Mouse (Mus musculus) heart, postnatal 25 days (tissue): ENCODE measurements at regions not wholly inside any gene's neighbourhood (a gene's known extent, or its start where the extent isn't known, plus 50 kb on each side); places are given as distances from the start of the nearest gene placed in this dataset.

Source experiments
- DNase-seq: peaks from one replicate; pipeline ENCODE4 v3.0.0; 2022; ENCODE audit warnings: low spot score
- intact Hi-C: fragments of 180-260 bp; cut with DNase I; formaldehyde crosslinking; loops from one replicate; pipeline ENCODE4 v1.15.1; 2025

GRCm38 (mm10) chr19:36178828-36179251 lies 58.9 kb upstream of the Ankrd1 start:
- no peak for DNase-seq
- intact Hi-C loops = loop anchor here (5.0 kb wide), 1 partner anchor 67 kb away; no protein-coding TSS in a partner anchor

- intact Hi-C loops = loop anchor here (5.0 kb wide), 1 partner anchor 82 kb away; no protein-coding TSS in a partner anchor
- DNase-seq = no peak
Measured at GRCm38 (mm10) chr19:36180329-36180728, 60.4 kb upstream of the Ankrd1 start.

- intact Hi-C loops = loop anchor here (5.0 kb wide), 1 partner anchor 81 kb away; no protein-coding TSS in a partner anchor
- no peak for DNase-seq
Measured at GRCm38 (mm10) chr19:36181535-36181934, 61.6 kb upstream of the Ankrd1 start.

GRCm38 (mm10) chr19:36183127-36183526 lies 63.2 kb upstream of the Ankrd1 start:
- intact Hi-C loops = loop anchor here (5.0 kb wide), 1 partner anchor 79 kb away; no protein-coding TSS in a partner anchor
- DNase-seq = no peak

GRCm38 (mm10) chr19:36189662-36190061 lies 69.8 kb upstream of the Ankrd1 start:
- intact Hi-C loops = no loop called here
- no peak for DNase-seq

GRCm38 (mm10) chr19:36191641-36192040 lies 71.7 kb upstream of the Ankrd1 start:
- intact Hi-C loops = no loop called here
- no peak for DNase-seq

GRCm38 (mm10) chr19:36204269-36204668 lies 84.4 kb upstream of the Ankrd1 start:
- intact Hi-C loops = no loop called here
- DNase-seq = no peak

- DNase-seq = no peak
- intact Hi-C loops = no loop called here
Measured at GRCm38 (mm10) chr19:36204965-36205718, 85.2 kb upstream of the Ankrd1 start.

GRCm38 (mm10) chr19:36207735-36208288 lies 87.9 kb upstream of the Ankrd1 start:
- DNase-seq = no peak

GRCm38 (mm10) chr19:36208419-36208818 lies 88.5 kb upstream of the Ankrd1 start:
- DNase-seq = no peak
- intact Hi-C loops = no loop called here

More at GRCm38 (mm10) chr19:36207735-36208288, 87.9 kb upstream of the Ankrd1 start:
- intact Hi-C loops = no loop called here

GRCm38 (mm10) chr19:36213461-36213860 lies 93.6 kb upstream of the Ankrd1 start:
- intact Hi-C loops = no loop called here
- DNase-seq = no peak

- intact Hi-C loops = no loop called here
- no peak for DNase-seq
Measured at GRCm38 (mm10) chr19:36214188-36214968, 94.5 kb upstream of the Ankrd1 start.

- intact Hi-C loops = no loop called here
- no peak for DNase-seq
Measured at GRCm38 (mm10) chr19:36217177-36217576, 97.3 kb upstream of the Ankrd1 start.

GRCm38 (mm10) chr19:36217605-36218004 lies 97.7 kb upstream of the Ankrd1 start:
- intact Hi-C loops = no loop called here

GRCm38 (mm10) chr19:36218921-36219320 lies 99.0 kb upstream of the Ankrd1 start:
- intact Hi-C loops = no loop called here
- no peak for DNase-seq

More at GRCm38 (mm10) chr19:36217605-36218004, 97.7 kb upstream of the Ankrd1 start:
- no peak for DNase-seq

- intact Hi-C loops = no loop called here
- no peak for DNase-seq
Measured at GRCm38 (mm10) chr19:36221104-36221503, 101.2 kb upstream of the Ankrd1 start.

- intact Hi-C loops = no loop called here
- no peak for DNase-seq
Measured at GRCm38 (mm10) chr19:36221596-36221995, 101.7 kb upstream of the Ankrd1 start.

GRCm38 (mm10) chr19:36222198-36222597 lies 102.3 kb upstream of the Ankrd1 start:
- intact Hi-C loops = no loop called here
- no peak for DNase-seq

GRCm38 (mm10) chr19:36224518-36224917 lies 104.6 kb upstream of the Ankrd1 start:
- intact Hi-C loops = no loop called here
- no peak for DNase-seq

- DNase-seq = no peak
- intact Hi-C loops = no loop called here
Measured at GRCm38 (mm10) chr19:36225612-36226011, 105.7 kb upstream of the Ankrd1 start.
